ENCODE assay signal across 8 mouse cellular contexts in the genomic region with DNA sequence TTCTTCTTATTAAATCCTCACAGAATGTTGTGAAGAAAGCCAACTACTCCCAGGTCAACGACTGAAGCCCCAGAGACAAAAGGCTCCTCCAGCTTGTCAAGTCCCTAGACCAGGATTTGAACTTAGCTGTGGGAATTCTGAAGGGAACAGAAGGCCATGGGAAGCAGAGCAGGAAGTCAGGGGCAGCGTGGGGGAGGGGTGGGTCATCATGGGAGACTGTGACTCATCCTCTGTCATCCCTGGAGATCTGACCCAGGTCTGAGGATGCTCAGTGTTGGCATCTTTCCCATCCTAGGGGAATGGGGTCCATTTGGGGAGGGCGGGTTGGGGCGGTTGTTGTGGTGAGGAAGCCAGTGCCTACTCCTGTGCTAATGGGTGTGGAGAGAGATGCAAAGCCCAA. TPM values are rescaled to one million over a fixed set of nuclear protein-coding genes. Genes with fewer than 3 reads are reported as not detected.
A peak's percentile ranks its signal among the peaks of the same experiment; 100 is the strongest.
DNase-seq lines count a peak whose midpoint lies in the region; ATAC-seq and TF ChIP-seq lines count a peak whose summit lies in the region.

No protein-coding gene starts in this region.

- H3K27ac ChIP-seq in gastrocnemius, adult 2 months = peak overlapping the region; percentile 71
- H3K27ac ChIP-seq in stomach, embryonic 16.5 days (ENCODE audit: low read length) = peak overlapping the region; percentile 61

- H3K4me3 ChIP-seq in gastrocnemius, adult 2 months = peak overlapping the region; percentile 68
- H3K4me3 ChIP-seq in stomach, embryonic 16.5 days (replicated peaks; ENCODE audit: low read length) = peak overlapping the region; percentile 30; the same call in 1 of the 2 replicates

- H3K27me3 ChIP-seq in stomach, embryonic 16.5 days (ENCODE audit: control insufficient read depth, insufficient read depth, low read length) = no peaks in the 10 kb centered on the region

- intact Hi-C loops in gastrocnemius, adult 2 months (cut with DNase I) = no loop called here

- TF ChIP-seq CTCF in gastrocnemius, adult 2 months (IDR thresholded peaks at IDR 0.05) = no peak

- ATAC-seq in stomach, embryonic 16.5 days (ENCODE audit: insufficient read depth, low FRiP score) = no peak
- no peak for ATAC-seq in megakaryocyte-erythroid progenitor cell, adult 5-6 weeks (replicated peaks; ENCODE audit: low FRiP score, low TSS enrichment, poor library complexity, severe bottlenecking)

- H3K9me3 ChIP-seq in stomach, embryonic 16.5 days (replicated peaks; ENCODE audit: control insufficient read depth, low read length) = no peaks in the 10 kb centered on the region

- H3K9ac ChIP-seq in stomach, embryonic 16.5 days (ENCODE audit: low read length) = peak overlapping the region; percentile 64

- 48% methylated on average over 4 of the region's 4 CpGs for WGBS in stomach, embryonic 16.5 days

- DNase-seq in gastrocnemius, adult 2 months = no peak
- DNase-seq in gastrocnemius, postnatal 25 days = no peak
- peak; percentile 44 for DNase-seq in retina, postnatal 1 day
- no peak for DNase-seq in retina, embryonic 14.5 days (ENCODE audit: low spot score)
- peak; percentile 39 to 49 for DNase-seq in kidney, postnatal 4 days
- no peak for DNase-seq in layer of hippocampus, adult 8-10 months (ENCODE audit: low spot score in 2 of 2)

- H3K4me1 ChIP-seq in stomach, embryonic 16.5 days (ENCODE audit: control insufficient read depth, insufficient read depth, low read length) = peaks cover 28% of the 10 kb centered on the region

- peak overlapping the region; percentile 57 for H3K4me2 ChIP-seq in stomach, embryonic 16.5 days (ENCODE audit: low read depth, low read length)

- H3K36me3 ChIP-seq in stomach, embryonic 16.5 days (ENCODE audit: control insufficient read depth, insufficient read depth, low read length) = no peaks in the 10 kb centered on the region

RNA-seq across cellular contexts. Expression of a gene that starts 6.4 kb away (rescaled TPM):
- total RNA-seq in gastrocnemius, adult 2 months (2021) = 10 to 100 TPM; 12.2 to 15.3 TPM
- 10 to 100 TPM in 1 of 2 experiments, 1 to 10 TPM in 1; 7.9 to 14.4 TPM for total RNA-seq in gastrocnemius, postnatal 25 days (2021)
- 39.7 and 42.8 TPM in 2 replicates for polyA plus RNA-seq in stomach, embryonic 16.5 days (2015; fragmentation: Nextera tagmentation; extraction: Ambion mirVana)
- 0.49 TPM in 1 of 2 replicates, not detected in the other for total RNA-seq in megakaryocyte-erythroid progenitor cell, adult 5-6 weeks (2014; fragmentation: Nextera tagmentation)
- total RNA-seq in megakaryocyte-erythroid progenitor cell, adult 5-6 weeks (2017) = 0.42 TPM in 1 of 2 replicates, not detected in the other
- total RNA-seq in layer of hippocampus, adult 8-10 months (2022) = 10 to 100 TPM; 75.6 to 85.0 (median 80.3) TPM

RNA-seq across cellular contexts. Expression of a gene that starts 14.6 kb away (rescaled TPM):
- 1 to 10 TPM in 1 of 2 experiments, under 1 TPM in 1; 0.84 to 1.1 TPM for total RNA-seq in gastrocnemius, adult 2 months (2021)
- total RNA-seq in gastrocnemius, postnatal 25 days (2021) = 1 to 10 TPM; 1.2 to 1.4 TPM
- 4.1 and 5.0 TPM in 2 replicates for polyA plus RNA-seq in stomach, embryonic 16.5 days (2015; fragmentation: Nextera tagmentation; extraction: Ambion mirVana)
- 4.5 TPM in 1 of 2 replicates, not detected in the other for total RNA-seq in megakaryocyte-erythroid progenitor cell, adult 5-6 weeks (2014; fragmentation: Nextera tagmentation)
- not detected in 2 replicates for total RNA-seq in megakaryocyte-erythroid progenitor cell, adult 5-6 weeks (2017)
- total RNA-seq in layer of hippocampus, adult 8-10 months (2022) = 10 to 100 TPM; 23.4 to 27.5 (median 26.9) TPM

RNA-seq across cellular contexts. Expression of a gene that starts 14.6 kb away (rescaled TPM):
- total RNA-seq in gastrocnemius, adult 2 months (2021) = under 1 TPM in 1 of 2 experiments, not detected in 1; 0.11 TPM
- not detected for total RNA-seq in gastrocnemius, postnatal 25 days (2021)
- polyA plus RNA-seq in stomach, embryonic 16.5 days (2015; fragmentation: Nextera tagmentation; extraction: Ambion mirVana) = 2.1 and 2.2 TPM in 2 replicates
- 0.52 TPM in 1 of 2 replicates, not detected in the other for total RNA-seq in megakaryocyte-erythroid progenitor cell, adult 5-6 weeks (2014; fragmentation: Nextera tagmentation)
- not detected in 2 replicates for total RNA-seq in megakaryocyte-erythroid progenitor cell, adult 5-6 weeks (2017)
- 10 to 100 TPM; 21.2 to 23.8 (median 22.7) TPM for total RNA-seq in layer of hippocampus, adult 8-10 months (2022)

RNA-seq across cellular contexts. Expression of a gene that starts 16.4 kb away (rescaled TPM):
- 10 to 100 TPM; 13.7 to 16.3 TPM for total RNA-seq in gastrocnemius, adult 2 months (2021)
- total RNA-seq in gastrocnemius, postnatal 25 days (2021) = 10 to 100 TPM in 1 of 2 experiments, 1 to 10 TPM in 1; 4.8 to 14.0 TPM
- 7.9 and 8.4 TPM in 2 replicates for polyA plus RNA-seq in stomach, embryonic 16.5 days (2015; fragmentation: Nextera tagmentation; extraction: Ambion mirVana)
- 11.2 and 20.1 TPM in 2 replicates for total RNA-seq in megakaryocyte-erythroid progenitor cell, adult 5-6 weeks (2014; fragmentation: Nextera tagmentation)
- 28.8 and 32.8 TPM in 2 replicates for total RNA-seq in megakaryocyte-erythroid progenitor cell, adult 5-6 weeks (2017)
- total RNA-seq in layer of hippocampus, adult 8-10 months (2022) = 10 to 100 TPM; 20.6 to 29.8 (median 26.7) TPM

RNA-seq across cellular contexts. Expression of a gene that starts 20.3 kb away (rescaled TPM):
- total RNA-seq in gastrocnemius, adult 2 months (2021) = 10 to 100 TPM; 43.3 to 45.6 TPM
- 10 to 100 TPM; 37.8 to 38.2 TPM for total RNA-seq in gastrocnemius, postnatal 25 days (2021)
- 87.9 and 93.8 TPM in 2 replicates for polyA plus RNA-seq in stomach, embryonic 16.5 days (2015; fragmentation: Nextera tagmentation; extraction: Ambion mirVana)
- 29.1 and 56.6 TPM in 2 replicates for total RNA-seq in megakaryocyte-erythroid progenitor cell, adult 5-6 weeks (2014; fragmentation: Nextera tagmentation)
- total RNA-seq in megakaryocyte-erythroid progenitor cell, adult 5-6 weeks (2017) = 61.5 and 75.1 TPM in 2 replicates
- total RNA-seq in layer of hippocampus, adult 8-10 months (2022) = 10 to 100 TPM; 47.2 to 57.7 (median 52.1) TPM

Comparison
In these comparisons a context has a peak if more than half of its experiments do, and no peak if none do; other contexts are left out.
1. DNase-seq: peak in retina, postnatal 1 day (single experiment) and kidney, postnatal 4 days (2 of 2); none in gastrocnemius, adult 2 months (single experiment), gastrocnemius, postnatal 25 days (single experiment), retina, embryonic 14.5 days (single experiment) and layer of hippocampus, adult 8-10 months (0 of 2).
2. RNA of a gene that starts 6.4 kb away (total RNA-seq): 75.6 to 85.0 TPM in layer of hippocampus, adult 8-10 months, 12.2 to 15.3 TPM in gastrocnemius, adult 2 months and 7.9 to 14.4 TPM in gastrocnemius, postnatal 25 days; 0.42 to 0.49 TPM in megakaryocyte-erythroid progenitor cell, adult 5-6 weeks; every median in the first group is over 4 times any median in the second.
3. RNA of a gene that starts 14.6 kb away (total RNA-seq): 23.4 to 27.5 TPM in layer of hippocampus, adult 8-10 months; 4.5 TPM in megakaryocyte-erythroid progenitor cell, adult 5-6 weeks, 1.2 to 1.4 TPM in gastrocnemius, postnatal 25 days and 0.84 to 1.1 TPM in gastrocnemius, adult 2 months; every median in the first group is over 4 times any median in the second.
4. RNA of a gene that starts 14.6 kb away (total RNA-seq): 21.2 to 23.8 TPM in layer of hippocampus, adult 8-10 months; 0.52 TPM in megakaryocyte-erythroid progenitor cell, adult 5-6 weeks, 0.11 TPM in gastrocnemius, adult 2 months and not detected in gastrocnemius, postnatal 25 days; every median in the first group is over 10 times any median in the second.